Mouse (Mus musculus): ENCODE results near the gene Arhgef10l.

DNA sequence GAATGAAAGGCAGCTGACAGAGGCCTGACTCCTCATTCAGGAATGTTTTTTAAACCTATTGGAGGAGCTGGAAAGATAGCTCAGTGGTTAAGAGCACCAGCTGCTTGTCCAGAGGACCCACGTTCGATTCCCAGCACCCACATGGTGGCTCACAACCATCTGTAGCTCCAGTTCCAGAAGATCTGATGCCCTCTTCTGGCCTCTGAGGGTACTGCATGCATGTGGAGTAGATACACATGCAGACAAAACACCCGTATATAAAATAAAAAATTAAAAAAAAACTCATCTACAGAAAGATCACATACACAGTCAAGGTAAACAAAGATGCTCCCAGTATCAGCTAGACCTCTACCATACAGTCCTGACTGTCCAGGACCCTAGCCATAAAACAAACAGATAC, 104.1 kb downstream of the Arhgef10l start:
- TF ChIP-seq CTCF (IDR thresholded peaks at IDR 0.05; ENCODE audit: low read depth), result peak; percentile 53
- TF ChIP-seq EP300 (IDR thresholded peaks at IDR 0.05; ENCODE audit: low read depth), result no peak

All from liver, embryonic 14.5 days (tissue).